Mouse (Mus musculus) lung, postnatal 0 days (tissue): Measurements from ENCODE around the gene Pidd1.

Experiments used
- CTCF ChIP-seq: IDR thresholded peaks from 2 replicates; pipeline ENCODE4 v1.5.1; 2016; ENCODE audit warnings: antibody characterized with exemption, mild to moderate bottlenecking
- EP300 ChIP-seq: IDR thresholded peaks from 2 replicates; pipeline ENCODE4 v1.6.1; 2016; ENCODE audit warnings: antibody characterized with exemption, mild to moderate bottlenecking, control low read depth

DNA sequence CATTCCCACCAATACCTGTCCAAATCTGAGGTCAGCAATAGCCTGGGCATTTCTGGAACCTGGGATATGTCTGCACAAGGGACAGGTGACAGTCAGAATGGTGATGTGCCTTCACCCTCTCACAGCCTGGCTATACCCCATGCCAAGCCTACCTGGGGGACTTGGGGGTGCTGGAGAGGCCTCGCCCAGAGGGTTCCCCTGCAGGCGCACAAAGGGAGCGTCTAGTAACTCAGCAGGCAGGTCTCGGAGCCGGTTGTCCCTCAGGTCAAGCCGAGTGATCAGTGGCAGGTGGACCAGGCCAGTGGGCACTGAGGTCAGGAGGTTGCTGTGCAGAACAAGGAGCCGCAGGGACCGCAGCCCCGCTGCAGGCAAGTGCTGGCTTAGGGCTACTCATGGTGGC lies 2.4 kb downstream of the Pidd1 start:
- TF ChIP-seq CTCF = no peak
- no peak for TF ChIP-seq EP300
